30 mouse cellular contexts compared by ENCODE assay signal in the genomic region with DNA sequence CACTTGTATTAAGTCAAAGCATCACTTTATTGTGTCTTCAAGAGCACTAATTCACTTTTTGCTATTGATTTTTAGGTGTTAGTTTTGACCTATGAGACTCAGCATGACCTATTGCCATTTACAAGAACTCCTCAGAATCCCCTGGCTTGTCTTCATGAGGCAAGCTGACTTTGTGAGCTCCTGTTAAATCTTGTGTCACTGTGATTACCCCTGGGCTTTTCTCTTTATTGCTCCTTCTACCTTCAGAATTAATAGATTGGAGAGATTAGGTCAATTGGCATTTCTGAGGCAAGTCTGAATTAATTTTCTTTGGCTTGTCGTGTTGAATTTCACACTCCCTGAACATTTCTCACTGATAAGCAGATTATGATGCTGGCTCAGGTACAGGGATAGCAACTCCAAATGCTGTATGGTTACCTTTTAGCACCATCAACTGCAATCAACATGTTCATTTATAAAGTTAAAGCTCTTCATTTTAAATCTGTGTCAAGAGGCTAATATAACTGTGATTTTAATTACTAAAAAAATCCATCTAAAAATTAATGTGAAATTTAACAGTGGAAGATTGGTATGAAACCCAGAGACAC. TPM values are rescaled to one million over a fixed set of nuclear protein-coding genes. Genes with fewer than 3 reads are reported as not detected.
DNase-seq lines count a peak whose midpoint lies in the region; ATAC-seq and TF ChIP-seq lines count a peak whose summit lies in the region.
"Had no signal": no experiment of that assay in that cellular context is flagged by ENCODE, and none has a peak within 500 bp of the region (broad histone marks: within the 10 kb centered on the region; RNA-seq: fewer than 3 reads in every experiment).

No protein-coding gene starts in this region.

- no peak overlapping the region for H3K4me2 ChIP-seq in midbrain, embryonic 11.5 days
- H3K4me2 ChIP-seq in midbrain, postnatal 0 days (ENCODE audit: low read depth, low read length, poor library complexity, severe bottlenecking), result no peak overlapping the region
- H3K4me2 ChIP-seq: embryonic facial prominence, embryonic 13.5 days; forebrain, embryonic 13.5 days; heart, embryonic 13.5 days; hindbrain, embryonic 12.5 days had no signal

- no peak overlapping the region for H3K9ac ChIP-seq in midbrain, embryonic 11.5 days (ENCODE audit: low read length)
- H3K9ac ChIP-seq in midbrain, postnatal 0 days (replicated peaks; ENCODE audit: low read length, poor library complexity, severe bottlenecking), result no peak overlapping the region
- H3K9ac ChIP-seq: embryonic facial prominence, embryonic 13.5 days; forebrain, embryonic 13.5 days; heart, embryonic 13.5 days; hindbrain, embryonic 12.5 days had no signal

- TF ChIP-seq POLR2A in brain, embryonic 14.5 days (IDR thresholded peaks at IDR 0.05; ENCODE audit: borderline replicate concordance, extremely low read depth, insufficient read depth, insufficient read length, poor library complexity, severe bottlenecking), result no peak

- no peaks in the 10 kb centered on the region; the same call in 1 of the 2 replicates for H3K4me1 ChIP-seq in midbrain, embryonic 11.5 days (ENCODE audit: control insufficient read depth, insufficient read depth, low read length)
- peaks cover 13% of the 10 kb centered on the region for H3K4me1 ChIP-seq in midbrain, embryonic 10.5 days
- H3K4me1 ChIP-seq in midbrain, postnatal 0 days (ENCODE audit: insufficient read depth, low read length), result no peaks in the 10 kb centered on the region
- H3K4me1 ChIP-seq: embryonic facial prominence, embryonic 10.5 days; embryonic facial prominence, embryonic 13.5 days; heart, embryonic 10.5 days; heart, embryonic 13.5 days had no signal

- no peaks in the 10 kb centered on the region for H3K27me3 ChIP-seq in midbrain, embryonic 11.5 days (ENCODE audit: control insufficient read depth, insufficient read depth, low read length)
- H3K27me3 ChIP-seq in midbrain, embryonic 10.5 days (ENCODE audit: low read depth, poor library complexity, severe bottlenecking), result no peaks in the 10 kb centered on the region
- H3K27me3 ChIP-seq in midbrain, postnatal 0 days (ENCODE audit: insufficient read depth, low read length), result no peaks in the 10 kb centered on the region
- H3K27me3 ChIP-seq: CH12.LX; embryonic facial prominence, embryonic 13.5 days; forebrain, embryonic 13.5 days; heart, embryonic 13.5 days; hindbrain, embryonic 12.5 days; Patski had no signal

- DNase-seq in embryo, embryonic 10.5 days (ENCODE audit: low spot score), result peak; percentile 1
- DNase-seq in embryo, embryonic 11 days, result no peak
- DNase-seq in midbrain, embryonic 11.5 days (ENCODE audit: low spot score, missing footprints), result peak; percentile 78
- no peak for DNase-seq in midbrain, embryonic 10.5 days (ENCODE audit: low spot score)
- DNase-seq in brain, embryonic 14.5 days (ENCODE audit: low read depth), result peak; percentile 60
- DNase-seq in midbrain, postnatal 0 days (ENCODE audit: low spot score), result peak; percentile 54
- no peak for DNase-seq in lung, postnatal 14 days
- DNase-seq: adrenal gland, postnatal 10 days; adrenal gland, postnatal 36 days; B cell, adult 2 months; cerebellum, adult 11 months; cerebellum, adult 2 months; gastrocnemius, postnatal 10 days; gastrocnemius, postnatal 36 days; heart, adult 2 months; heart, postnatal 14 days; heart, postnatal 4 days had no signal

- no peak for TF ChIP-seq CTCF in brain, embryonic 14.5 days (IDR thresholded peaks at IDR 0.05; ENCODE audit: borderline replicate concordance, extremely low read depth, insufficient read depth, insufficient read length)
- no peak for TF ChIP-seq CTCF in midbrain, postnatal 0 days (IDR thresholded peaks at IDR 0.05)

- no peak overlapping the region for H3K27ac ChIP-seq in midbrain, embryonic 11.5 days (ENCODE audit: low read depth, low read length)
- H3K27ac ChIP-seq in midbrain, embryonic 10.5 days (replicated peaks), result no peak overlapping the region
- H3K27ac ChIP-seq in midbrain, postnatal 0 days (ENCODE audit: low read depth, low read length), result no peak overlapping the region
- H3K27ac ChIP-seq: embryonic facial prominence, embryonic 10.5 days; embryonic facial prominence, embryonic 13.5 days; forebrain, embryonic 10.5 days; forebrain, embryonic 13.5 days; heart, adult 2 months; heart, embryonic 10.5 days; heart, embryonic 13.5 days; hindbrain, embryonic 12.5 days had no signal

- no peaks in the 10 kb centered on the region for H3K36me3 ChIP-seq in midbrain, embryonic 11.5 days (ENCODE audit: control insufficient read depth, insufficient read depth, low read length)
- no peaks in the 10 kb centered on the region for H3K36me3 ChIP-seq in midbrain, embryonic 10.5 days
- H3K36me3 ChIP-seq in midbrain, postnatal 0 days (ENCODE audit: insufficient read depth, low read length), result no peaks in the 10 kb centered on the region
- H3K36me3 ChIP-seq: embryonic facial prominence, embryonic 10.5 days; embryonic facial prominence, embryonic 13.5 days; forebrain, embryonic 10.5 days; G1E; heart, embryonic 10.5 days; heart, embryonic 13.5 days; hindbrain, embryonic 12.5 days had no signal

- peak; percentile 61; the same call in 1 of the 2 replicates for ATAC-seq in midbrain, embryonic 11.5 days (ENCODE audit: low FRiP score)
- no peak for ATAC-seq in midbrain, postnatal 0 days (ENCODE audit: low FRiP score)
- ATAC-seq: forebrain, embryonic 13.5 days; forebrain, embryonic 16.5 days; Patski had no signal

- H3K9me3 ChIP-seq in midbrain, embryonic 11.5 days (ENCODE audit: control insufficient read depth, low read length), result no peaks in the 10 kb centered on the region
- H3K9me3 ChIP-seq in midbrain, embryonic 10.5 days (replicated peaks), result no peaks in the 10 kb centered on the region
- H3K9me3 ChIP-seq in midbrain, postnatal 0 days (ENCODE audit: low read length), result no peaks in the 10 kb centered on the region
- H3K9me3 ChIP-seq: embryonic facial prominence, embryonic 10.5 days; embryonic facial prominence, embryonic 13.5 days; forebrain, embryonic 10.5 days; forebrain, embryonic 13.5 days; G1E; heart, embryonic 10.5 days; heart, embryonic 13.5 days; hindbrain, embryonic 12.5 days had no signal

- no peak overlapping the region for H3K4me3 ChIP-seq in midbrain, embryonic 11.5 days (ENCODE audit: low read depth, low read length)
- H3K4me3 ChIP-seq in midbrain, embryonic 10.5 days, result no peak overlapping the region
- H3K4me3 ChIP-seq in midbrain, postnatal 0 days (ENCODE audit: low read depth, low read length), result no peak overlapping the region
- H3K4me3 ChIP-seq: embryonic facial prominence, embryonic 10.5 days; embryonic facial prominence, embryonic 13.5 days; erythroblast, embryonic 14.5 days; forebrain, embryonic 10.5 days; forebrain, embryonic 13.5 days; heart, adult 2 months; heart, embryonic 10.5 days; heart, embryonic 13.5 days; hindbrain, embryonic 12.5 days had no signal

- WGBS in midbrain, embryonic 11.5 days, result 26% methylated on average over 1 of the region's 1 CpGs
- 34% methylated on average over 1 of the region's 1 CpGs for WGBS in midbrain, embryonic 10.5 days
- WGBS in midbrain, postnatal 0 days, result 14% methylated on average over 1 of the region's 1 CpGs

RNA-seq across cellular contexts. Expression of gene Pcdh9, which starts 44.3 kb away (rescaled TPM):
- polyA plus RNA-seq in midbrain, embryonic 11.5 days (2014; fragmentation: Nextera tagmentation; extraction: Ambion mirVana), result 39.4 and 40.4 TPM in 2 replicates
- polyA plus RNA-seq in midbrain, embryonic 10.5 days (2016; fragmentation: Nextera tagmentation; extraction: Ambion mirVana), result 24.1 and 41.4 TPM in 2 replicates
- 20.3 and 38.5 TPM in 2 replicates for polyA plus RNA-seq in brain, embryonic 14.5 days (2012; rRNA removed)
- 159 and 164 TPM in 2 replicates for total RNA-seq in midbrain, postnatal 0 days (2014; rRNA removed)
- polyA plus RNA-seq in midbrain, postnatal 0 days (2015; fragmentation: Nextera tagmentation; extraction: Ambion mirVana), result 130 and 149 TPM in 2 replicates
- total RNA-seq: CH12.LX; granulocyte monocyte progenitor cell, adult 5-6 weeks had no signal
- polyA plus RNA-seq: erythroblast, embryonic 14.5 days; G1E; Patski had no signal

Comparison
In these comparisons a context has a peak if more than half of its experiments do, and no peak if none do; other contexts are left out.
1. DNase-seq: peak in embryo, embryonic 10.5 days (single experiment), midbrain, embryonic 11.5 days (single experiment), brain, embryonic 14.5 days (single experiment) and midbrain, postnatal 0 days (single experiment); none in embryo, embryonic 11 days (single experiment), midbrain, embryonic 10.5 days (single experiment) and lung, postnatal 14 days (single experiment).